Comparison of ENCODE assay signal across 7 mouse cellular contexts in the genomic region with DNA sequence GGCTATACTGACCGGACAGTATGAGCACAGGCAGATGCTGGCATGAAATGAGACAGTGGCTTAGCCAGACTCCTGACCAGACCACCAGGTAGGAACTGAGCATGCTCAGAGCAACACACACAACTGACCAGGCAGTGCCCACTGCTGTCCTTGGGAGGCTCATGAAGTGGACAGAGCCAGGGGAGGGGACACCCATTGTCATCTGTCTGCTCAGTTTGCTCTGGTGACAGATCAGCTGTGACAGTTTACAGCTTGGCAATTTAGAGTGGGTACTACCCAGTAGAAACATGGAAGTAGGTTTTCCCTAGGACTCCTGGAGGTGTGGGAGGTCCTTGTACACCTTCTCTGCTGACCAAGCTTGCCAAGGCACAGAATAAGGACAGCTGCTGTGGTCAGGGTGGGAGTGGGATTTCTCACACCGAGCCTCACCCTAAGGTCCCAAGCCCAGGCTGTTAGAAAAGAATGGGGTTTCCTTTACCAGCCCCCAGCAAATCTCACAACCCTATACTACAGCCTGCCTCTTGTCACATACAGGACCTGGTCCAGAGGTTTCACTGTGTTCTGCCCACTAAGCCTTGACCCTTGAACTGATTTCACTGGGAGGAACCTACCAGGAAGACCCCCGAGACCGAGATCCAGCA.
A peak's percentile ranks its signal among the peaks of the same experiment; 100 is the strongest.
DNase-seq lines count a peak whose midpoint lies in the region; ATAC-seq lines count a peak whose summit lies in the region.

No protein-coding gene starts in this region.

- H3K4me1 ChIP-seq in lung, embryonic 15.5 days: peaks cover 30% of the 10 kb centered on the region
- H3K4me1 ChIP-seq in forebrain, embryonic 16.5 days (replicated peaks; ENCODE audit: control insufficient read depth, insufficient read depth, low read length): peaks cover 20% of the 10 kb centered on the region
- peaks cover 4% of the 10 kb centered on the region; the same call in 1 of the 2 replicates for H3K4me1 ChIP-seq in liver, embryonic 11.5 days (replicated peaks; ENCODE audit: control insufficient read depth, insufficient read depth, low read length)
- peaks cover 26% of the 10 kb centered on the region for H3K4me1 ChIP-seq in stomach, embryonic 15.5 days

- H3K4me2 ChIP-seq in lung, embryonic 15.5 days: peak overlapping the region; percentile 98
- peak overlapping the region; percentile 95 for H3K4me2 ChIP-seq in forebrain, embryonic 16.5 days (ENCODE audit: low read length)
- peak overlapping the region; percentile 96 for H3K4me2 ChIP-seq in liver, embryonic 11.5 days
- H3K4me2 ChIP-seq in stomach, embryonic 15.5 days: peak overlapping the region; percentile 92

- H3K4me3 ChIP-seq in lung, embryonic 15.5 days: peak overlapping the region; percentile 64
- H3K4me3 ChIP-seq in forebrain, embryonic 16.5 days (replicated peaks; ENCODE audit: low read length): peak overlapping the region; percentile 85
- H3K4me3 ChIP-seq in liver, embryonic 11.5 days (ENCODE audit: low read depth, low read length): peak overlapping the region; percentile 77
- H3K4me3 ChIP-seq in stomach, embryonic 15.5 days (replicated peaks): peak overlapping the region; percentile 56

- H3K9ac ChIP-seq in lung, embryonic 15.5 days: peak overlapping the region; percentile 63
- peak overlapping the region; percentile 79 for H3K9ac ChIP-seq in forebrain, embryonic 16.5 days (replicated peaks; ENCODE audit: low read depth, low read length)
- no peak overlapping the region; the same call in 1 of the 2 replicates for H3K9ac ChIP-seq in liver, embryonic 11.5 days (ENCODE audit: low read depth, low read length)
- H3K9ac ChIP-seq in stomach, embryonic 15.5 days: no peak overlapping the region

- H3K9me3 ChIP-seq in lung, embryonic 15.5 days: no peaks in the 10 kb centered on the region
- no peaks in the 10 kb centered on the region for H3K9me3 ChIP-seq in forebrain, embryonic 16.5 days (ENCODE audit: control insufficient read depth, low read length)
- no peaks in the 10 kb centered on the region for H3K9me3 ChIP-seq in liver, embryonic 11.5 days (ENCODE audit: control insufficient read depth, low read length)
- no peaks in the 10 kb centered on the region for H3K9me3 ChIP-seq in stomach, embryonic 15.5 days

- 29% methylated on average over 4 of the region's 4 CpGs for WGBS in lung, embryonic 15.5 days
- 39% methylated on average over 4 of the region's 4 CpGs for whole genome bisulfite sequencing in forebrain, embryonic 16.5 days
- 33% methylated on average over 4 of the region's 4 CpGs for WGBS in liver, embryonic 11.5 days
- 39% methylated on average over 4 of the region's 4 CpGs for WGBS in stomach, embryonic 15.5 days

- no peaks in the 10 kb centered on the region for H3K36me3 ChIP-seq in lung, embryonic 15.5 days
- no peaks in the 10 kb centered on the region for H3K36me3 ChIP-seq in forebrain, embryonic 16.5 days (ENCODE audit: control insufficient read depth, insufficient read depth)
- no peaks in the 10 kb centered on the region for H3K36me3 ChIP-seq in liver, embryonic 11.5 days (ENCODE audit: control insufficient read depth, insufficient read depth, low read length)
- no peaks in the 10 kb centered on the region for H3K36me3 ChIP-seq in stomach, embryonic 15.5 days

- no peak for ATAC-seq in lung, embryonic 15.5 days (ENCODE audit: borderline replicate concordance, extremely low read depth, low FRiP score, low TSS enrichment)
- no peak for ATAC-seq in forebrain, embryonic 16.5 days
- ATAC-seq in liver, embryonic 11.5 days (replicated peaks; ENCODE audit: low FRiP score): peak; percentile 2; the same call in 1 of the 2 replicates
- ATAC-seq in stomach, embryonic 15.5 days (ENCODE audit: insufficient read depth, low FRiP score, low read depth): no peak

- no peaks in the 10 kb centered on the region; the same call in 1 of the 2 replicates for H3K27me3 ChIP-seq in lung, embryonic 15.5 days
- H3K27me3 ChIP-seq in forebrain, embryonic 16.5 days (replicated peaks; ENCODE audit: control insufficient read depth, insufficient read depth, low read length): no peaks in the 10 kb centered on the region
- peaks cover 33% of the 10 kb centered on the region for H3K27me3 ChIP-seq in liver, embryonic 11.5 days (replicated peaks; ENCODE audit: control insufficient read depth, insufficient read depth, low read length)
- H3K27me3 ChIP-seq in stomach, embryonic 15.5 days (replicated peaks): 0 out of 2 replicates have a peak, but pooled peaks cover 5% of the 10 kb centered on the region

- DNase-seq in lung, postnatal 14 days: no peak
- DNase-seq in liver, embryonic 11.5 days (ENCODE audit: low spot score): no peak
- no peak for DNase-seq in right cerebral cortex, adult 18-20 months
- no peak for DNase-seq in layer of hippocampus, adult 9-10 months (ENCODE audit: low spot score)

- 0 out of 2 replicates have a peak overlapping the region, but pooled peaks have one; percentile 57 for H3K27ac ChIP-seq in lung, embryonic 15.5 days
- H3K27ac ChIP-seq in forebrain, embryonic 16.5 days (ENCODE audit: low read length): no peak overlapping the region
- H3K27ac ChIP-seq in liver, embryonic 11.5 days (ENCODE audit: low read depth, low read length): no peak overlapping the region
- no peak overlapping the region for H3K27ac ChIP-seq in stomach, embryonic 15.5 days

Comparison
In these comparisons a context has a peak if more than half of its experiments do, and no peak if none do; other contexts are left out.
1. H3K9ac ChIP-seq: peak in lung, embryonic 15.5 days (single experiment) and forebrain, embryonic 16.5 days (single experiment); none in liver, embryonic 11.5 days (single experiment) and stomach, embryonic 15.5 days (single experiment).
2. Peak in every context shown above with its lines, with median percentiles within 50 percentile points of each other: H3K4me2 ChIP-seq and H3K4me3 ChIP-seq.